Mouse (Mus musculus) ES-E14 (cell line): ENCODE data around the gene Ercc4.

Experiments
- CHD2 ChIP-seq: IDR thresholded peaks from 2 replicates; pipeline ENCODE4 v1.6.1; 2014; ENCODE audit warnings: mild to moderate bottlenecking, low read depth, low read length, inconsistent platforms
- HCFC1 ChIP-seq: IDR thresholded peaks from 2 replicates; pipeline ENCODE4 v1.6.1; 2012; ENCODE audit warnings: low read length, inconsistent platforms, borderline replicate concordance; ENCODE audit not compliant: insufficient read depth
- MAFK ChIP-seq: IDR thresholded peaks from 2 replicates; pipeline ENCODE4 v1.6.1; 2014; ENCODE audit warnings: mild to moderate bottlenecking, low read depth, low read length, inconsistent platforms; ENCODE audit not compliant: insufficient read depth
- ZC3H11A ChIP-seq: IDR thresholded peaks from 2 replicates; pipeline ENCODE4 v1.6.1; 2012; ENCODE audit warnings: low read depth, mild to moderate bottlenecking, inconsistent platforms, low read length, borderline replicate concordance
- ZNF384 ChIP-seq: IDR thresholded peaks from 2 replicates; pipeline ENCODE4 v1.6.1; 2012; ENCODE audit warnings: low read depth, low read length, inconsistent platforms

GRCm38 (mm10) chr16:13109990-13110595 lies 609 bp downstream of the Ercc4 start:
- no peak for TF ChIP-seq ZC3H11A
- no peak for TF ChIP-seq CHD2
- TF ChIP-seq HCFC1 = 0 out of 2 replicates have a peak, but pooled peaks have one; percentile 1
- TF ChIP-seq MAFK = no peak
- no peak for TF ChIP-seq ZNF384
